Mouse (Mus musculus): ENCODE results near the gene Naa80. TPM values are rescaled to one million over a fixed set of nuclear protein-coding genes. Genes with fewer than 3 reads are reported as not detected.

Gene Naa80
- polyA plus RNA-seq, 1 experiment from 2014 or later: 14.7 TPM

DNA sequence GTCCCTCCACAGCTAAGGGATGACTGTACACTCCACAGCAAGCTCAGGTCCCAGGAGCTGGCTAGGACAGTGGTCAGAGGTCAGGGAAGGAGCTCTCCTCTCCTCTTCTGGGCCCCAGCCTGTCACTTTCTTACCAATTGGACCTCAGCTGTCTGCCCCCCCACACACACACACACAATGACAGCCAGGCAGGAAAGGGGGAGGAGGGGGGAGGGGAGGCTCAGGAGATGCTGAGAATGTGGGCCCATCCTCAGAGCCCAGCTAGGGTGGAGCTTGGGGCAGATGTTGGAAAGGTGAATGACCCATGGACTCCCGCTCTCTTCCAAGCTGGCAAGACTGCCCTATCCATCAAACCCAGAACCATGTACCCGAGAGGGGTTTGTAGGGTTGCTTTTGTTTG lies 28.3 kb downstream of the Naa80 start:
- DNase-seq (no peak), ATAC-seq (ENCODE audit: insufficient read depth) (no peak)
- H3K9me3 ChIP-seq (ENCODE audit: low read depth, low read length): no peaks in the 10 kb centered on the region
- no peak for TF ChIP-seq CTCF (IDR thresholded peaks at IDR 0.05; ENCODE audit: low read depth)
- H3K27ac ChIP-seq (ENCODE audit: low read depth): peak overlapping the region; percentile 54; the same call in 1 of the 2 replicates
- H3K27me3 ChIP-seq (ENCODE audit: insufficient read depth, low read length): no peaks in the 10 kb centered on the region
- peak overlapping the region; percentile 47 for H3K4me2 ChIP-seq
- peak overlapping the region; percentile 12; the same call in 1 of the 2 replicates for H3K4me3 ChIP-seq (ENCODE audit: low read depth, low read length)
- peaks cover 35% of the 10 kb centered on the region for H3K4me1 ChIP-seq (ENCODE audit: insufficient read depth)
- no peaks in the 10 kb centered on the region for H3K36me3 ChIP-seq (ENCODE audit: insufficient read depth)
- H3K9ac ChIP-seq: peak overlapping the region; percentile 29; the same call in 1 of the 2 replicates
- WGBS: 53% methylated on average over 2 of the region's 2 CpGs

DNA sequence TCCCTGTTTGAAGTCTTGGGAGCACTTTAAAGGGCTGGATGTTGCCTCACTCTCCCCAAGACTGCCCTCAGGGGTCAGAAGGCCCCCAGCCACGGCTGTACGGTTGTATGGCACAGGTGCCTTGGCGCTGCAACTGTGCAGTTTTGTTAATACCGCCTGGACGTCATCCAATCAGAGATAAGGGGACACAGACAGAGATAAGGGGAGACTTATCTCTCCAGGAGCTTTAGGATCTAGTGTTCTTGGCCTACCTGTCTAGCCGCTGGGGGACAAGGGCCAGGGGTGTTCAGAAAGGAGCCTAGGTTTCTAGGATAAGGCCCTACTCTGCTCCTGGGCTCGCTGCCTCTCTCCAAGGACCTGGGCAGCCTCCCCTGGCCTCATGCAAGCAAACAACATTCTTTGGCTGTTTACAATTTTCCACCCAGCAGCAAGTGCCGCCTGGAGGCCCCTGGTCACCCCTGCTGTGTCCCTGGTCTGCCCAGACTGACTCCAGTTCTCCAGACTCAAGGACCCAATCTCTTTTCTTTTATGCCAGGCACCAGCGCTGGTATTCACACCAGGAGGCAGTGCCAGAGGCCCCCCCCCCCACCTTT lies 29.1 kb downstream of the Naa80 start:
- H3K27me3 ChIP-seq (ENCODE audit: insufficient read depth, low read length): no peaks in the 10 kb centered on the region
- peak overlapping the region; percentile 47; the same call in 1 of the 2 replicates for H3K4me2 ChIP-seq
- no peaks in the 10 kb centered on the region for H3K36me3 ChIP-seq (ENCODE audit: insufficient read depth)
- ATAC-seq (ENCODE audit: insufficient read depth) (no peak), DNase-seq (no peak)
- H3K9me3 ChIP-seq (ENCODE audit: low read depth, low read length): no peaks in the 10 kb centered on the region
- peaks cover 39% of the 10 kb centered on the region for H3K4me1 ChIP-seq (ENCODE audit: insufficient read depth)
- peak overlapping the region; percentile 54; the same call in 1 of the 2 replicates for H3K27ac ChIP-seq (ENCODE audit: low read depth)
- peak overlapping the region; percentile 30; the same call in 1 of the 2 replicates for H3K9ac ChIP-seq
- no peak for TF ChIP-seq CTCF (IDR thresholded peaks at IDR 0.05; ENCODE audit: low read depth)
- 23% methylated on average over 9 of the region's 9 CpGs for WGBS
- H3K4me3 ChIP-seq (ENCODE audit: low read depth, low read length): no peak overlapping the region

DNA sequence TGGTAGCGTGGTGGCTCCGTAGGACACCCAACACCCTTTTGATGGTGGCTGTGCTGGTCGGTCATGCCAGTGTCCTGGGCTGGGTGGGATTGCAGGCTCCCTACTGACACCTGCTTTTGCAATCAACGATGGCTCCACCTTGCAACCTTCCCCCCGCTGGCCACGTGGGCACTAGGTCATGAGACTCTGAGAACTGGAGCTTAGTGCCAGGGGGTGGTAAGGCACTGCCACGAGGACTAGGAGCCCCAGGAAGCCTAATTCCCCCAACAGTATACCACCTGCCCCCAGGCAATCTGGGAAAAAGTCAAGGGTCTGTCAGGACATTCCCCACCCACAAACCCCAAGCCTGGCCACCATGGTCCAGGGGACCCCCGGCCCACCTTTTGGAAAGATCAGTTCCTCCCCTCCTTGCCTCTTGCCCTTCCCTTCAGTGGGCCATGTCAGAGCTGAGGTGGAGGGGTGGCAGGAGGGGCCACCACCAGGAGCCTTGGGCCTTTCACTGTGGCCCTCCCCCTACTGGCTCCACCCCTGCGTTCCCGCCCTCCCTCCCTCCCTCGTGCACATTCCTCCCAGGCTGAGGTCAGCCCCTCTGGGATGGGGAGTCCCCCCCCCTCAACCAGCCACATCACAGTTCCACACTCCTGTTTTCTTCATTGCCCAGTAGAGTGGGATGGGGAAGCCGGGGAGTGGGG lies 30.2 kb downstream of the Naa80 start, which contains the start of gene Sema3b:
TSS of gene Sema3b (minus strand) at position 489 of the 692 bp plus-strand sequence.
- Histone ChIP-seq H3K9me3 (ENCODE audit: low read depth, low read length) (no peaks in the 10 kb centered on the region), H3K36me3 (ENCODE audit: insufficient read depth) (peaks cover 4% of the 10 kb centered on the region; the same call in 1 of the 2 replicates), H3K4me3 (ENCODE audit: low read depth, low read length) (no peak within 1 kb of the TSS), H3K4me1 (ENCODE audit: insufficient read depth) (peaks cover 39% of the 10 kb centered on the region), H3K27ac (ENCODE audit: low read depth) (peak within 1 kb of the TSS; percentile 54; the same call in 1 of the 2 replicates), H3K4me2 (peak within 1 kb of the TSS; percentile 47), H3K27me3 (ENCODE audit: insufficient read depth, low read length) (no peaks in the 10 kb centered on the region), H3K9ac (no peak within 1 kb of the TSS; the same call in 1 of the 2 replicates)
- no peak for ATAC-seq (ENCODE audit: insufficient read depth)
- 40% methylated on average over 12 of the region's 12 CpGs for whole genome bisulfite sequencing
- DNase-seq: peak; percentile 45
- TF ChIP-seq CTCF (IDR thresholded peaks at IDR 0.05; ENCODE audit: low read depth): no peak

DNA sequence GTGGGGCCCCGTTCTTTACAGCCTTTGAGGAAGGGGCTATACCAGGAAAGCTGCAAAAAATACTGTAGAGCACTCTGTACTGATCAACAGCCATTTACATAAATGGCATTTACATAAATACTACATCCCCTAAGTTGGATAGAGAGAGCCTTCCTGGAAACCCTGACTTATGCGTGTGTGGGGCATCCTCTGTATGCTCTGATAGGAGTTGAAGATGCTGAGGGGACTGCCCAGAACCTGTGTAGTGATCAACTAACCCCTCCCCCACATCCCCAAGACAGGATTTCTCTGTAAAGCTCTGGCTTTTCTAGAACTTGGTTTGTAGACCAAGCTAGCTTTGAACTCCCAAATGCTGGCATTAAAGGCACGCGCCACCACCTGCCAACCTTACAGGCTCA lies 30.7 kb downstream of the Naa80 start:
- Histone ChIP-seq H3K4me1 (ENCODE audit: insufficient read depth) (peaks cover 39% of the 10 kb centered on the region), H3K27ac (ENCODE audit: low read depth) (no peak overlapping the region), H3K9me3 (ENCODE audit: low read depth, low read length) (no peaks in the 10 kb centered on the region), H3K27me3 (ENCODE audit: insufficient read depth, low read length) (no peaks in the 10 kb centered on the region), H3K9ac (no peak overlapping the region), H3K36me3 (ENCODE audit: insufficient read depth) (peaks cover 10% of the 10 kb centered on the region), H3K4me2 (no peak overlapping the region), H3K4me3 (ENCODE audit: low read depth, low read length) (no peak overlapping the region)
- no peak for TF ChIP-seq CTCF (IDR thresholded peaks at IDR 0.05; ENCODE audit: low read depth)
- WGBS: 69% methylated on average over 4 of the region's 4 CpGs
- ATAC-seq (ENCODE audit: insufficient read depth) (no peak), DNase-seq (no peak)

DNA sequence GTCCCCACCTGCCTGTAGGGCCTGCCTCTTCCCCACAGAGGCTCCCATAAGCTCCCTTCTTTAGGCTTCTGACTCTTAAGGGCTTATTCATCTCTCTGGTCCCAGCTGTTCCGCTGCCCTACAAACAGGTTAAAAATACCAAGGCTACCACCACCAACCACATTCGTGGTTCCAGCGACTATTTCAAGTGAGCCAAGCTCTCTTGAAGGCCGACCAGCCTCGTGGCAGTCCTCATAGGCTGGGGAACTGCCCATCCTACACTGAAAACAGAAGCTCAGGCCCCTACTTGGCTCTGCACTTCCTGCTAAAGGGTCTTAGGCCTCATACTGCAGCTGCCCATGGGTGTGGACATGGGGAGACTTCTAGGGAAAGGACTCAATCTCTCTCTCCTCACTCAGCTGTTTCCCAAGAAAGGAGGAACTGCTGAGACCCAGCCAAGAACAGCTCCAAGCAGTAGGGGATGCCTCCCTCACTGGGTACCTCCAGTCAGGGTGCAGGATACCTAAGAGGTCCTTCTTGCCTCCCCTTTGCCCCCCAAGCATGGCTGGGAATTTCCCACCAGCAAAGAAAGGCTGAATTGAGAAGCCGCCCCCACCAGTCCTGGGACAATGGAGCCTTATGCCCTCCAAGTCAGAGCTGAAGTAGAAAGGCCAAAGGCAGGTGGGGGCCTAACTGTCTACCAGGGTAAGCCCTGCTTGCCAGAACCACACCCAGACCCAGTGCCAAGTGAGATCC lies 32.9 kb downstream of the Naa80 start:
- Histone ChIP-seq H3K36me3 (ENCODE audit: insufficient read depth) (peaks cover 32% of the 10 kb centered on the region), H3K9me3 (ENCODE audit: low read depth, low read length) (no peaks in the 10 kb centered on the region), H3K4me1 (ENCODE audit: insufficient read depth) (peaks cover 33% of the 10 kb centered on the region), H3K27ac (ENCODE audit: low read depth) (peak overlapping the region; percentile 96), H3K9ac (peak overlapping the region; percentile 66), H3K27me3 (ENCODE audit: insufficient read depth, low read length) (no peaks in the 10 kb centered on the region), H3K4me3 (ENCODE audit: low read depth, low read length) (peak overlapping the region; percentile 34; the same call in 1 of the 2 replicates), H3K4me2 (peak overlapping the region; percentile 79)
- WGBS: 67% methylated on average over 6 of the region's 6 CpGs
- DNase-seq: no peak
- ATAC-seq (ENCODE audit: insufficient read depth): no peak
- TF ChIP-seq CTCF (IDR thresholded peaks at IDR 0.05; ENCODE audit: low read depth): no peak

DNA sequence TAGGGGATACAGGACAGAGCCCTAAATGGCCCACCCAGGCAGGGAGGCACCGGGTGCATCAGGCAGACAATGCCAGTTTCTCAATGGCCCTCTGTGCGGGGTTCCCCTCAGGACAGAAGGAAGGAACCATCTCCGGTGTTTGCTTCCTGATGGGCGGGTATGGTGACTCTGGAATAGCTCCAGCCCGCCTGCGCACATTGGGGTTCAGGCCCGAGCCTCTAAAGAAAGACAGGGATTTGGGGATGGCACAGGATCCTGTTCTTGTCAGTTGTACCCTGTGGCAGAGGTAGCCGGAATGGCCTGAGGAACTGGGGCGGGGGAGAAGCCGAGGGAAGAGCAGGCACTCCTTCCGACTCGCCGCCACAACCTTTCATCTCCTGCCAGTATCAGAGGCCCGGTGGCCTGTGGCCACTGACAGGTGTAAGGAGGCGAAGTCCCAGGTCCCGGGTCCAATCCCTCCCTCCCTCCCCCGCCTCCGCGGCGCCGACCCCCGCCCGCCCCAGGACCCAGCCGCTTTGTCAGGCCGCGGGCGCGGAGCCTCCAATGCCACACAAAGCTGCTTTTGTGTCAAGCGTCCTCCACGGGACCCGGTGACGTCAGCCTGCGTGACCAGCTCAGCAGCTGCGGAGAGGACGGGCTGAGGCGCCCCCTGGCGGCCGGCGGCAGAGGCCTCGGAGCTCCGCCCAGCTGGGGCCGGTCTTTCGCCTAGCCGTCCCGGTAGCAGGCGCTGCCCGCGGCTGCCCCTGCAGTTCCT lies 33.7 kb downstream of the Naa80 start:
- H3K9ac ChIP-seq: peak overlapping the region; percentile 66
- peak; percentile 81 for TF ChIP-seq CTCF (IDR thresholded peaks at IDR 0.05; ENCODE audit: low read depth)
- H3K9me3 ChIP-seq (ENCODE audit: low read depth, low read length): no peaks in the 10 kb centered on the region
- peak overlapping the region; percentile 79 for H3K4me2 ChIP-seq
- H3K27ac ChIP-seq (ENCODE audit: low read depth): peak overlapping the region; percentile 96
- no peaks in the 10 kb centered on the region for H3K27me3 ChIP-seq (ENCODE audit: insufficient read depth, low read length)
- DNase-seq: peak; percentile 99
- peak; percentile 86 for ATAC-seq (ENCODE audit: insufficient read depth)
- peaks cover 38% of the 10 kb centered on the region for H3K36me3 ChIP-seq (ENCODE audit: insufficient read depth)
- peak overlapping the region; percentile 34 for H3K4me3 ChIP-seq (ENCODE audit: low read depth, low read length)
- 6% methylated on average over 44 of the region's 48 CpGs for WGBS
- H3K4me1 ChIP-seq (ENCODE audit: insufficient read depth): peaks cover 28% of the 10 kb centered on the region
